Mouse (Mus musculus) kidney, adult 8-10 months (tissue): ENCODE measurements at regions not wholly inside any gene's neighbourhood (a gene's known extent, or its start where the extent isn't known, plus 50 kb on each side); places are given as distances from the start of the nearest gene placed in this dataset.

Experiments used
- DNase-seq, 2 experiments: peaks; one replicate each; pipeline ENCODE4 v3.0.0; 2022

DNA sequence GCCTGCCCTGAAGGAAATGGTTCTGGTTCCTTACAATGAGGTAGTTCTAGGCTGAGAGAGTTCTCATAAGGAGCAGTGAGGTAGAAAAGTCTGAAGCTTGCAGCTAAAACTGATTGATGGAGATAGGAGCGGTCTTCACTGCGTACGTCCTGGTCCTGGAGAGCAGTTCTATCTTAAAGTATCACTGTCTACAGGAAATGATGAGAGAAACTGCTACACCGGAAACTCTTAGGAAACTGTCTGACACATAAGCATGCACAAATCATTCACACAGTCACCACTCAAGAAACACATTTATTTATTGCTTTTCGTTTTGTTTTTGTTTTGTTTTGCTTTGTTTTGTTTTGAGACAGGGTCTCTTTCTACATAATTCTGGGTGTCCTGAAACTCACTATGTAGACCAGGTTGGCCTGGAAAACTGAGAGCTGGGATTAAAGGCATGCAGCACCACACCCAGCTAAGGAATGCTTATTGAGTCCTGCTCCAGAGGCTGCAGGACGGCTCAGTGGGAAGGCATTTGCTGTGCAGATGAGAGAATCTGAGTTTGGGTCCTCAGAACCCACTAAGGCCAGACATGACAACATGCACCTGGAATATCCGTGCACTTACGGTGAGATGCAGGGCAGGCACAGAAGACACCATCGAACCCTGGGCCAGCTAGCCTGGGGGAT, 55.4 kb upstream of the Arglu1 start:
- no peak for DNase-seq
